Mouse (Mus musculus) limb, embryonic 11.5 days (tissue): ENCODE results near the gene Pdia3. TPM values are rescaled to one million over a fixed set of nuclear protein-coding genes. Genes with fewer than 3 reads are reported as not detected.
"Not testable (repeated sequence)": the region's sequence is repeated elsewhere in the genome, so short reads cannot be mapped to it uniquely, and the experiment has no call there.

ENCODE experiments used
- ATAC-seq: fragments of 200-750 bp; cut with Nextera tagmentation; 2 replicates; pipeline ENCODE4 v1.8.0; 2017; ENCODE audit warnings: low read depth; ENCODE audit not compliant: insufficient number of reproducible peaks, low FRiP score, low TSS enrichment
- DNase-seq: peaks from one replicate; pipeline ENCODE4 v3.0.0-alpha.2; 2015; ENCODE audit warnings: low spot score
- H3K27ac ChIP-seq: fragments of 300-500 bp; sonication (generic); replicated peaks from 2 replicates; pipeline ENCODE4 v1.5.1; 2014; ENCODE audit warnings: low read depth, mild to moderate bottlenecking, low read length
- H3K27me3 ChIP-seq: fragments of 300-500 bp; sonication (generic); 2 replicates; pipeline ENCODE4 v1.6.1; 2014; ENCODE audit warnings: mild to moderate bottlenecking, low read length, mixed read lengths; ENCODE audit not compliant: control insufficient read depth, insufficient read depth
- H3K36me3 ChIP-seq: fragments of 300-500 bp; sonication (generic); 2 replicates; pipeline ENCODE4 v1.6.1; 2014; ENCODE audit warnings: mild to moderate bottlenecking, low read length, moderate library complexity, mixed read lengths; ENCODE audit not compliant: control insufficient read depth, insufficient read depth
- H3K4me1 ChIP-seq: fragments of 300-500 bp; sonication (generic); 2 replicates; pipeline ENCODE4 v1.6.1; 2014; ENCODE audit warnings: low read length, mixed read lengths; ENCODE audit not compliant: control insufficient read depth, insufficient read depth
- H3K4me2 ChIP-seq: fragments of 300-500 bp; sonication (generic); 2 replicates; pipeline ENCODE4 v1.6.1; 2014; ENCODE audit warnings: low read depth, mild to moderate bottlenecking, moderate library complexity; ENCODE audit not compliant: severe bottlenecking
- H3K4me3 ChIP-seq: fragments of 300-500 bp; sonication (generic); 2 replicates; pipeline ENCODE4 v1.5.1; 2014; ENCODE audit warnings: low read depth, low read length
- H3K9ac ChIP-seq: fragments of 300-500 bp; sonication (generic); 2 replicates; pipeline ENCODE4 v1.6.1; 2014; ENCODE audit warnings: mild to moderate bottlenecking, low read length
- H3K9me3 ChIP-seq: fragments of 300-500 bp; sonication (generic); 2 replicates; pipeline ENCODE4 v1.6.1; 2016; ENCODE audit warnings: low read length; ENCODE audit not compliant: control insufficient read depth
- WGBS: fragments of 180-500 bp; shearing (Covaris S2); extraction: QIAGEN DNeasy Blood & Tissue Kit; methylation state at CpG from one replicate; pipeline ENCODE4 v1.1.7; 2014; 5-methylcytosine and 5-hydroxymethylcytosine counted together
- polyA plus RNA-seq: library from polyadenylated mRNA; unstranded; fragments of >200 nt; fragmentation: Nextera tagmentation; extraction: Ambion mirVana; gene quantifications from 2 replicates; pipeline ENCODE4 v1.2.1, GENCODE M21; 2014

Pdia3 gene
- polyA plus RNA-seq, 1 experiment from 2014 or later = 540 TPM

GRCm38 (mm10) chr2:121474180-121474535 is 60.6 kb downstream of the Pdia3 start:
- 35% methylated on average over 8 of the region's 8 CpGs for WGBS
- Histone ChIP-seq H3K27ac (no peak overlapping the region), H3K4me2 (peak overlapping the region; percentile 54), H3K9me3 (no peaks in the 10 kb centered on the region), H3K4me1 (no peaks in the 10 kb centered on the region), H3K27me3 (no peaks in the 10 kb centered on the region), H3K9ac (peak overlapping the region; percentile 64; the same call in 1 of the 2 replicates), H3K4me3 (peak overlapping the region; percentile 58), H3K36me3 (no peaks in the 10 kb centered on the region)
- DNase-seq (no peak), ATAC-seq (no peak; the same call in 1 of the 2 replicates)

GRCm38 (mm10) chr2:121475306-121475705 is 61.7 kb downstream of the Pdia3 start:
- H3K9me3 ChIP-seq, H3K4me3 ChIP-seq, H3K27me3 ChIP-seq, H3K36me3 ChIP-seq, H3K27ac ChIP-seq, H3K4me1 ChIP-seq, ATAC-seq, H3K4me2 ChIP-seq, H3K9ac ChIP-seq, DNase-seq: not testable (repeated sequence)
- 93% methylated on average over 2 of the region's 2 CpGs for WGBS

GRCm38 (mm10) chr2:121477491-121478266 is 64.1 kb downstream of the Pdia3 start:
- Histone ChIP-seq H3K27ac (no peak overlapping the region), H3K9me3 (no peaks in the 10 kb centered on the region), H3K9ac (no peak overlapping the region), H3K36me3 (no peaks in the 10 kb centered on the region), H3K4me3 (no peak overlapping the region), H3K27me3 (no peaks in the 10 kb centered on the region), H3K4me1 (no peaks in the 10 kb centered on the region), H3K4me2 (no peak overlapping the region)
- DNase-seq (no peak), ATAC-seq (no peak)
- WGBS = 89% methylated on average over 3 of the region's 3 CpGs

DNA sequence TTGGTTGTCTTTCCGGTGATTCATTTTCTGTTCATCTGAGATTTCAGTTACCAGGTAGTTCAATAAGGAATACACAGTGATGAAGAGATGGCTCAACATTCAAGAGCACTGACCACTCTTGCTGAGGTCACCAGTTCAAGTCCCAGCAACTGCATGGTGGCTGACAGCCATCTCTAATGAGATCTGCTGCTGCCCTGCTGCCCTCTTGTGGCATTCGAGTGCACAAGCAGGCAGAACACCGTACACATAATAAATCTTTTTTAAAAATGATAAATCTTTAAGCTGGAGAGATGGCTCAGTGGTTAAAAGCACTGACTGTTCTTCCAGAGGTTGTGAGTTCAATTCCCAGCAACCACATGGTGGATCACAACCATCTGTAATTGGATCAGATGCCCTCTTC is 66.9 kb downstream of the Pdia3 start:
- no peak overlapping the region for H3K4me2 ChIP-seq
- H3K4me3 ChIP-seq = no peak overlapping the region
- peak; percentile 30 for DNase-seq
- ATAC-seq = no peak
- H3K27ac ChIP-seq = no peak overlapping the region
- 63% methylated on average over 3 of the region's 3 CpGs for WGBS
- H3K9me3 ChIP-seq = no peaks in the 10 kb centered on the region
- no peak overlapping the region for H3K9ac ChIP-seq
- no peaks in the 10 kb centered on the region for H3K36me3 ChIP-seq
- H3K4me1 ChIP-seq = no peaks in the 10 kb centered on the region
- no peaks in the 10 kb centered on the region for H3K27me3 ChIP-seq

GRCm38 (mm10) chr2:121480916-121481315 is 67.3 kb downstream of the Pdia3 start:
- DNase-seq, H3K36me3 ChIP-seq, H3K4me2 ChIP-seq, H3K4me3 ChIP-seq, ATAC-seq, H3K9me3 ChIP-seq, H3K27me3 ChIP-seq, H3K4me1 ChIP-seq, H3K9ac ChIP-seq, H3K27ac ChIP-seq: not testable (repeated sequence)
- WGBS = 83% methylated on average over 13 of the region's 13 CpGs

DNA sequence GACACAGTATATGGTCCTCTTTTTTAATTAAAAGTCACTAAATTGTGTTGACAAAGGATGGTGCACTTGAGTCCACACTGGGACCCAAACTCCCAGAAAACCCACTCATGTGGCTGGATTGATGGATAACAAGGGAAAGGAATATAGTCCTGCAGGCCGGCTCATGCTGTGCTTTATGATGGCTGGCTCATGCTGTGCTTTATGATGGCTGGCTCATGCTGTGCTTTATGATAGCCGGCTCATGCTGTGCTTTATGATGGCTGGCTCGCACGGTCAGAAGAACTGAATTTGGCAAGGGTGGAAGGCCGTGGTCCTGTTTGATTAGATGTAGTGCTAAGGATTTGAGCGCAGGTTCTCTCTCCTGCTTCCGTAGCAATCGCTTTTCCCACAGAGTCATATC is 70.0 kb downstream of the Pdia3 start:
- DNase-seq = no peak
- Histone ChIP-seq H3K36me3 (no peaks in the 10 kb centered on the region), H3K27ac (no peak overlapping the region), H3K4me1 (no peaks in the 10 kb centered on the region), H3K4me2 (no peak overlapping the region), H3K9me3 (no peaks in the 10 kb centered on the region), H3K9ac (no peak overlapping the region), H3K27me3 (no peaks in the 10 kb centered on the region), H3K4me3 (no peak overlapping the region)
- no peak for ATAC-seq
- WGBS = 48% methylated on average over 8 of the region's 8 CpGs

DNA sequence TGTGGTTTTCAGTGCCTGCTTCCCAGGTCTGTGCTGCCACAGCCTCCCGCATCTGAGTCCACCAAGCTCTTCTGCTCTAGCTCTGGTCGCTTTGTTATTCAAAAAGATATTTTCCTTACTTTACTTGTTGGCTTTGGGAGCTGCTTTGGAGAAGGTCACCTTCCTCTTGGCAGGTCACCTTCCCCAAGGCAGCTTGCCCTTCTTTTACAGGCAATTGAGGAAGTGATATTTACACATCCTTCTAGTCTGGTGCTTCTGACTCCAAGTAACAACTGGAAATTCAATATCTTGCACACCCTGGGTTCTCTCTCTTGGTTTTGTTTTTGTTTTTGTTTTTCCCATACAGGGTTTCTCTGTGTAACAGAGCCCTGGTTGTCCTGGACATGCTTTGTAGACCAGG is 70.8 kb downstream of the Pdia3 start:
- not testable (repeated sequence) for H3K27me3 ChIP-seq, H3K27ac ChIP-seq, H3K4me1 ChIP-seq, DNase-seq, H3K9ac ChIP-seq, ATAC-seq, H3K4me2 ChIP-seq, H3K9me3 ChIP-seq, H3K36me3 ChIP-seq, H3K4me3 ChIP-seq
- 100% methylated on average over 1 of the region's 2 CpGs for WGBS
